Mouse (Mus musculus): Measurements from ENCODE around the gene Uaca. TPM values are rescaled to one million over a fixed set of nuclear protein-coding genes. Genes with fewer than 3 reads are reported as not detected.

Gene Uaca
- polyA plus RNA-seq, 1 experiment from 2014 or later = 10.3 TPM

DNA sequence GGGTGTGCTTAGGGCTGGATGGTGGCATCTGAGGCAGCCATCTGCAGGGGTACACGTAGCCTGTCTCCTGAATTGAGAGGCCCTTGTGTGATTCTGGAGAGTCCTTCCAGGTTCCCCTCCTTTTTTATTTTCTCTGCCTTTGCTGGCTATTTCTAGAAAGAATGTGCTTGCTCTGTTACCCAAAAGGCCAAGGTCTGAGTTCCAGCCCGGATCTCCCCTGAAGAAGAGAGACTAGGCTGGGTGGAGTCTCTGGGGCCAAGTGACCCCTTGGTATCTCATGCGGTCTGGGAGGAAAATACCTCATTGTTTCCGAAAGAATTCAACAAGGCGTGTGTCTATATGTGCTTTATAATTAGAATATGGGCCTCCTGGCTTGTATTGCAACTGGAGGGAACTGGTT is 41.8 kb downstream of the Uaca start:
- ATAC-seq (replicated peaks; ENCODE audit: low FRiP score) (no peak), DNase-seq (ENCODE audit: low spot score) (no peak)
- Histone ChIP-seq H3K9me3 (ENCODE audit: control insufficient read depth, low read length) (no peaks in the 10 kb centered on the region), H3K4me1 (replicated peaks; ENCODE audit: control insufficient read depth, insufficient read depth, low read length) (peaks cover 8% of the 10 kb centered on the region; the same call in 1 of the 2 replicates), H3K9ac (ENCODE audit: low read depth, low read length) (no peak overlapping the region), H3K36me3 (ENCODE audit: control insufficient read depth, insufficient read depth, low read length) (no peaks in the 10 kb centered on the region), H3K4me2 (no peak overlapping the region), H3K4me3 (ENCODE audit: low read depth, low read length) (no peak overlapping the region), H3K27ac (ENCODE audit: low read depth, low read length) (no peak overlapping the region), H3K27me3 (replicated peaks; ENCODE audit: control insufficient read depth, insufficient read depth, low read length) (no peaks in the 10 kb centered on the region)
- WGBS = 75% methylated on average over 5 of the region's 5 CpGs

GRCm38 (mm10) chr9:60837078-60837448 is 42.7 kb downstream of the Uaca start:
- ATAC-seq (replicated peaks; ENCODE audit: low FRiP score) (no peak), DNase-seq (ENCODE audit: low spot score) (no peak)
- H3K4me1 ChIP-seq (replicated peaks; ENCODE audit: control insufficient read depth, insufficient read depth, low read length) = peaks cover 8% of the 10 kb centered on the region; the same call in 1 of the 2 replicates
- H3K9ac ChIP-seq (ENCODE audit: low read depth, low read length) = no peak overlapping the region
- H3K4me3 ChIP-seq (ENCODE audit: low read depth, low read length) = no peak overlapping the region
- no peaks in the 10 kb centered on the region for H3K9me3 ChIP-seq (ENCODE audit: control insufficient read depth, low read length)
- no peaks in the 10 kb centered on the region for H3K27me3 ChIP-seq (replicated peaks; ENCODE audit: control insufficient read depth, insufficient read depth, low read length)
- WGBS = 80% methylated on average over 4 of the region's 4 CpGs
- H3K36me3 ChIP-seq (ENCODE audit: control insufficient read depth, insufficient read depth, low read length) = no peaks in the 10 kb centered on the region
- no peak overlapping the region; the same call in 1 of the 2 replicates for H3K27ac ChIP-seq (ENCODE audit: low read depth, low read length)
- H3K4me2 ChIP-seq = no peak overlapping the region; the same call in 1 of the 2 replicates

DNA sequence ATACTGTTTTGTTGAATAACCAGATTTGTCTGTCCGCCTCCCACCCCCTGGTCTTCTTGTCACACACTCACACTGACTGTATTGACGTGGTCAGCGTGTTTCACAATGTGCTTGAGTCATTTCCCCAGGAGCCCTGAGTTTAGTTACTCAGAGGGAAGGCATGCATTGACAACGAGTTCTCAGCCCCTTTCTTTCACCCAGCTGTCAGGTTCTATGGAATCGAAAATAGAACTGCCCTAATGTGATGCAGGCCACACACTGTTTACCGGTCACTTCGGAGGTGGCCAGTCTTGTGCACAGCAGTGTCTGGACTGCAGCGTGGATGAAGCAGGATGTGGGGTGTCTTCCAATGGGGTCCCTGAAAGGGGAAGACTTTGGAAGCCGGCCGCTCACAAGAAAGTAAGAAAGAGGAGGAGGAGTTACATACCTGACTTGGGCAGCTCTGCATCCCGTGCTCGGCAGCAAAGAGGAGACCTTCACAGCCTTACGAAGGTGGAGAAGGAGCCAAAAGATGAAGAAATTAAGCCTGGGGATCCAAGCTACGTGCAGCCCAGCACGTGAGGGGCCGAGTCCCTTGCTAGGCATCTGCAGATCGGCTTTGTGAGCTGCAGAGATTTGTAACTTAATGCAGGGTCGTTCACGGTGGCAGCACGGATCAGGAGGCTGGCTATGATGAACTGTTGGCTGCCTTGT is 43.3 kb downstream of the Uaca start:
- 58% methylated on average over 20 of the region's 20 CpGs for WGBS
- Histone ChIP-seq H3K27ac (ENCODE audit: low read depth, low read length) (no peak overlapping the region; the same call in 1 of the 2 replicates), H3K9me3 (ENCODE audit: control insufficient read depth, low read length) (no peaks in the 10 kb centered on the region), H3K27me3 (replicated peaks; ENCODE audit: control insufficient read depth, insufficient read depth, low read length) (no peaks in the 10 kb centered on the region), H3K36me3 (ENCODE audit: control insufficient read depth, insufficient read depth, low read length) (no peaks in the 10 kb centered on the region), H3K4me3 (ENCODE audit: low read depth, low read length) (no peak overlapping the region), H3K4me2 (peak overlapping the region; percentile 33), H3K9ac (ENCODE audit: low read depth, low read length) (no peak overlapping the region), H3K4me1 (replicated peaks; ENCODE audit: control insufficient read depth, insufficient read depth, low read length) (peaks cover 8% of the 10 kb centered on the region; the same call in 1 of the 2 replicates)
- no peak for ATAC-seq (replicated peaks; ENCODE audit: low FRiP score)
- no peak for DNase-seq (ENCODE audit: low spot score)

- 66% methylated on average over 9 of the region's 9 CpGs for WGBS
- Histone ChIP-seq H3K9ac (ENCODE audit: low read depth, low read length) (no peak overlapping the region), H3K27me3 (replicated peaks; ENCODE audit: control insufficient read depth, insufficient read depth, low read length) (no peaks in the 10 kb centered on the region), H3K4me2 (no peak overlapping the region), H3K4me3 (ENCODE audit: low read depth, low read length) (no peak overlapping the region), H3K36me3 (ENCODE audit: control insufficient read depth, insufficient read depth, low read length) (no peaks in the 10 kb centered on the region), H3K9me3 (ENCODE audit: control insufficient read depth, low read length) (no peaks in the 10 kb centered on the region), H3K4me1 (replicated peaks; ENCODE audit: control insufficient read depth, insufficient read depth, low read length) (peaks cover 8% of the 10 kb centered on the region; the same call in 1 of the 2 replicates), H3K27ac (ENCODE audit: low read depth, low read length) (no peak overlapping the region)
- ATAC-seq (replicated peaks; ENCODE audit: low FRiP score) (no peak), DNase-seq (ENCODE audit: low spot score) (no peak)
These were observed 44.1 kb downstream of the Uaca start for GRCm38 (mm10) chr9:60838331-60838872.

DNA sequence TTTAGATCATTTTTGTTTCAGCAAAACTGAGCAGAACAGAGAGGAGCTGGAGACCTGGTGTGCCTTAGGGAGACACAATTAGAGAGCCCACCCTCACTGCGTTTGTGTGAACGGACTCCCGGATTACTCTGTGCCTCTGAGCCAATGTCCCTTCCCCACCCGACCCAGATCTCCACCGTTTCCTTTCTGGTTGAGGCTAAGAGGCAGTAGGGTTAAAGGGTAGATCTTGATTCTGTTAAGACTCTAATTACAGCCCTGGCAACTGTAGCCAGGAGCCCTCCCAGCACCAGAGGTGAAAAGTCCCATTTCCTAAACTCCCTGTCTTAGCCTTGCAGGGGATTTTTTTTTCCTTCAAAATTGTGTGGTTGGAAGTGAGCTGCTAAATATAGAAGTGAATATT is 47.1 kb downstream of the Uaca start:
- Histone ChIP-seq H3K9me3 (ENCODE audit: control insufficient read depth, low read length) (no peaks in the 10 kb centered on the region), H3K27me3 (replicated peaks; ENCODE audit: control insufficient read depth, insufficient read depth, low read length) (no peaks in the 10 kb centered on the region), H3K36me3 (ENCODE audit: control insufficient read depth, insufficient read depth, low read length) (no peaks in the 10 kb centered on the region; the same call in 1 of the 2 replicates), H3K4me3 (ENCODE audit: low read depth, low read length) (no peak overlapping the region), H3K4me2 (no peak overlapping the region), H3K4me1 (replicated peaks; ENCODE audit: control insufficient read depth, insufficient read depth, low read length) (peaks cover 8% of the 10 kb centered on the region; the same call in 1 of the 2 replicates), H3K27ac (ENCODE audit: low read depth, low read length) (no peak overlapping the region), H3K9ac (ENCODE audit: low read depth, low read length) (no peak overlapping the region)
- WGBS = 47% methylated on average over 5 of the region's 5 CpGs
- ATAC-seq (replicated peaks; ENCODE audit: low FRiP score) = no peak
- no peak for DNase-seq (ENCODE audit: low spot score)

DNA sequence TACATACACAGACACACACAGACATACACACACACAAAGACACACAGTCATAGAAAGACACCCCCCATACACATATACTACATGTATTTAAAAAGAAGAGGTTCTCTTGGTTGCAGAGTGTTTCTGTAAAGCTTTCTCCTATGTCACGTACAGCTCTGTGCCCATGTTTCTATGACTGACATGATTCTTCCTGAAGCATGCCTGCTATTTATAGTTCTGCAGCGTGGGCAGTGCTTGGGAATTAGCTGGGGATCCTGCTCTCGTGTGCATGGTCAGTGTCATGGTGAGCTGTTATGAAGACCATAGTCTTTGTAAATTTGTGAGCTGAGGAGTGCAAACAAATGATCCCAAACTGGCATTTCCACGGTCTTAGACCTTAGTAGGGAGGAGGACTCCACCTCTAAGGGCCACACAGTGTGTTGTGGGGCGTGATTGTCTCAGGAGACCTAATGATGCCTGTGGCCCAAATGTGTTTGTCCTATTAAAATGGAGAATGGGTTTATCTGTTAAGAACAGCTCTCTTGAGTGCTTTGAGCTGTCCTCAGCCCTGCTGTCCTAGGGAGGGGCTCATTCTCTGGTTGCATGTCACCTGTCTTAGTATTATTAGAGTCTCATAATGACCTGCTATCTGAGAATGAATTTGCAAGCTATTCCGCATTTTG is 49.2 kb downstream of the Uaca start:
- DNase-seq (ENCODE audit: low spot score) = no peak
- H3K9ac ChIP-seq (ENCODE audit: low read depth, low read length) = no peak overlapping the region
- no peaks in the 10 kb centered on the region; the same call in 1 of the 2 replicates for H3K4me1 ChIP-seq (replicated peaks; ENCODE audit: control insufficient read depth, insufficient read depth, low read length)
- peak; percentile 57 for ATAC-seq (replicated peaks; ENCODE audit: low FRiP score)
- no peak overlapping the region for H3K4me2 ChIP-seq
- no peaks in the 10 kb centered on the region for H3K9me3 ChIP-seq (ENCODE audit: control insufficient read depth, low read length)
- WGBS = 72% methylated on average over 6 of the region's 6 CpGs
- H3K36me3 ChIP-seq (ENCODE audit: control insufficient read depth, insufficient read depth, low read length) = no peaks in the 10 kb centered on the region; the same call in 1 of the 2 replicates
- H3K4me3 ChIP-seq (ENCODE audit: low read depth, low read length) = no peak overlapping the region
- H3K27ac ChIP-seq (ENCODE audit: low read depth, low read length) = no peak overlapping the region
- H3K27me3 ChIP-seq (replicated peaks; ENCODE audit: control insufficient read depth, insufficient read depth, low read length) = no peaks in the 10 kb centered on the region

DNA sequence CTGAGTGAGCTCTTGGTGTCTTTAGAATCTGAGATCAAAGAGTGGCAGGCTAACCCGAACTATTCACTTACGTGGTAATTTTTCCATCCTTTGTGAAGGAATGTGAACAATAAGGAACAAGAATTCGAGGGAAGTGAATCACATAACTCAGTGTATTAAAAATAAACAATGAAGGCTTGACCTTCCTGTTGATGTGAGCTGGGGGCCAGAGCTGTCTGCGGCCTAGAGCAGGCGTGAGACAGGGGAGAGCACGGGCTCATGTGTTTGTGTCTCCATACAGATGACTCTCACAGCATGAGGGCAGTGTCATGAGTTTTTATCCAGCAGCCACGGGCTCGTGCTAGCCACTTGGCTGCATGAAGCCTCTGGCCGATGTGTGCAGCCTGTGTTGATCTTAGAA is 54.4 kb downstream of the Uaca start:
- no peak for DNase-seq (ENCODE audit: low spot score)
- Histone ChIP-seq H3K9ac (ENCODE audit: low read depth, low read length) (no peak overlapping the region), H3K36me3 (ENCODE audit: control insufficient read depth, insufficient read depth, low read length) (no peaks in the 10 kb centered on the region; the same call in 1 of the 2 replicates), H3K9me3 (ENCODE audit: control insufficient read depth, low read length) (no peaks in the 10 kb centered on the region), H3K4me3 (ENCODE audit: low read depth, low read length) (no peak overlapping the region), H3K27ac (ENCODE audit: low read depth, low read length) (no peak overlapping the region), H3K27me3 (replicated peaks; ENCODE audit: control insufficient read depth, insufficient read depth, low read length) (no peaks in the 10 kb centered on the region), H3K4me1 (replicated peaks; ENCODE audit: control insufficient read depth, insufficient read depth, low read length) (no peaks in the 10 kb centered on the region), H3K4me2 (no peak overlapping the region)
- 72% methylated on average over 9 of the region's 9 CpGs for WGBS
- ATAC-seq (replicated peaks; ENCODE audit: low FRiP score) = no peak

- H3K36me3 ChIP-seq (ENCODE audit: control insufficient read depth, insufficient read depth, low read length) = no peaks in the 10 kb centered on the region; the same call in 1 of the 2 replicates
- H3K27me3 ChIP-seq (replicated peaks; ENCODE audit: control insufficient read depth, insufficient read depth, low read length) = no peaks in the 10 kb centered on the region
- H3K4me1 ChIP-seq (replicated peaks; ENCODE audit: control insufficient read depth, insufficient read depth, low read length) = no peaks in the 10 kb centered on the region
- ATAC-seq (replicated peaks; ENCODE audit: low FRiP score) = no peak
- H3K4me2 ChIP-seq = no peak overlapping the region
- DNase-seq (ENCODE audit: low spot score) = no peak
- H3K27ac ChIP-seq (ENCODE audit: low read depth, low read length) = no peak overlapping the region
- H3K9me3 ChIP-seq (ENCODE audit: control insufficient read depth, low read length) = no peaks in the 10 kb centered on the region
- WGBS = 67% methylated on average over 12 of the region's 12 CpGs
- no peak overlapping the region for H3K4me3 ChIP-seq (ENCODE audit: low read depth, low read length)
- H3K9ac ChIP-seq (ENCODE audit: low read depth, low read length) = no peak overlapping the region
These were observed 55.6 kb downstream of the Uaca start for GRCm38 (mm10) chr9:60849986-60850385.
